9 mouse cellular contexts compared by ENCODE assay signal in the genomic region with DNA sequence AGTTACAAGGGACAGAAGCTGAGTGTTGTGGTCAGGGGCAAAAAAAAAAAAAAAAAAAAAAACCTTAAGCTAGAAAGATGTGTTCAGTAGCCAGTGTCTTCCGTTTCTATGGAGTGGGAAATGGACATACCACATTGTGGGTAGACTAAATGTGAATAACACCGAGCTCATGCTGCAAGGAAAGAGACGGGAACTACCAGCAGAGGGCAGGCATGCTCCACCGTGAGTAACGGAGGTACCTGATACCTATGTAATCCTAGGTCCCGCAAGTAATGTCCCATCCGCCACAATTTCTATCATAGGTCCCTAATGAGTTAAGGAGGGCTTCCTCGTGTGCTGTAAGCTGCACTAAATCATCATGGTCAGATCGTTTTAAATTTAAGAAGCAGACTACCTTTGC. TPM values are rescaled to one million over a fixed set of nuclear protein-coding genes. Genes with fewer than 3 reads are reported as not detected.
DNase-seq lines count a peak whose midpoint lies in the region; ATAC-seq lines count a peak whose summit lies in the region.
"Had no signal": no experiment of that assay in that cellular context is flagged by ENCODE, and none has a peak within 500 bp of the region (broad histone marks: within the 10 kb centered on the region; RNA-seq: fewer than 3 reads in every experiment).

No protein-coding gene starts in this region.

- ATAC-seq in granulocyte monocyte progenitor cell, adult 5-6 weeks (replicated peaks; ENCODE audit: poor library complexity, severe bottlenecking), result peak; percentile 60

- DNase-seq in gastrocnemius, adult 18-20 months (ENCODE audit: low spot score), result peak; percentile 39
- DNase-seq in gastrocnemius, adult 8-10 months (ENCODE audit: low spot score in 2 of 2), result no peak
- peak; percentile 29 for DNase-seq in ovary, postnatal 36 days (ENCODE audit: low spot score)
- no peak for DNase-seq in ovary, postnatal 10 days (ENCODE audit: low spot score)
- peak; percentile 63 to 65 for DNase-seq in cerebellum, adult 18-20 months
- peak; percentile 39 for DNase-seq in lung, postnatal 25 days (ENCODE audit: low spot score)
- peak; percentile 80 for DNase-seq in testis, postnatal 10 days (ENCODE audit: low spot score)

RNA-seq across cellular contexts. Expression of a gene that starts 16.0 kb away (rescaled TPM):
- total RNA-seq in gastrocnemius, adult 18-20 months (2021), result not detected
- not detected for total RNA-seq in gastrocnemius, adult 8-10 months (2022)
- total RNA-seq in granulocyte monocyte progenitor cell, adult 5-6 weeks (2014; fragmentation: Nextera tagmentation), result not detected in 2 replicates
- total RNA-seq in granulocyte monocyte progenitor cell, adult 5-6 weeks (2017), result not detected in 2 replicates
- total RNA-seq: layer of hippocampus, postnatal 25 days had no signal

RNA-seq across cellular contexts. Expression of a gene that starts 28.7 kb away (rescaled TPM):
- 1 to 10 TPM; 4.2 to 4.7 TPM for total RNA-seq in gastrocnemius, adult 18-20 months (2021)
- total RNA-seq in gastrocnemius, adult 8-10 months (2022), result 1 to 10 TPM; 3.5 to 8.2 (median 5.6) TPM
- total RNA-seq in granulocyte monocyte progenitor cell, adult 5-6 weeks (2014; fragmentation: Nextera tagmentation), result 50.6 and 54.4 TPM in 2 replicates
- 50.4 and 66.4 TPM in 2 replicates for total RNA-seq in granulocyte monocyte progenitor cell, adult 5-6 weeks (2017)

Comparison
In these comparisons a context has a peak if more than half of its experiments do, and no peak if none do; other contexts are left out.
1. DNase-seq: peak in gastrocnemius, adult 18-20 months (single experiment), ovary, postnatal 36 days (single experiment), cerebellum, adult 18-20 months (2 of 2), lung, postnatal 25 days (single experiment) and testis, postnatal 10 days (single experiment); none in gastrocnemius, adult 8-10 months (0 of 2) and ovary, postnatal 10 days (single experiment).
2. RNA of a gene that starts 28.7 kb away (total RNA-seq): 50.4 to 66.4 TPM in granulocyte monocyte progenitor cell, adult 5-6 weeks; 3.5 to 8.2 TPM in gastrocnemius, adult 8-10 months and 4.2 to 4.7 TPM in gastrocnemius, adult 18-20 months; every median in the first group is over 4 times any median in the second.